Mouse (Mus musculus) CH12.LX (cell line): ENCODE results near the gene Wnt5b. TPM values are rescaled to one million over a fixed set of nuclear protein-coding genes. Genes with fewer than 3 reads are reported as not detected.

Experiments used
- DNase-seq: peaks from one replicate; pipeline ENCODE4 v3.0.0-alpha.2; 2013; ENCODE audit errors: extremely low read depth
- H3K27ac ChIP-seq: 2 replicates; pipeline ENCODE4 v1.5.1; 2012; ENCODE audit warnings: low read depth, mild to moderate bottlenecking, control low read depth, moderate library complexity; ENCODE audit not compliant: insufficient read depth
- H3K27me3 ChIP-seq: replicated peaks from 2 replicates; pipeline ENCODE3; 2012; ENCODE audit warnings: inconsistent platforms
- H3K36me3 ChIP-seq, 2 experiments: replicated peaks in 1 of 2; 2 replicates each; pipeline versions ENCODE3 to v1.6.1; 2012; ENCODE audit warnings: inconsistent platforms in 1 of 2, low read length in 1 of 2, mild to moderate bottlenecking in 1 of 2, mixed read lengths in 1 of 2, moderate library complexity in 1 of 2; ENCODE audit not compliant: control insufficient read depth in 1 of 2, insufficient read depth in 1 of 2
- H3K4me1 ChIP-seq, 2 experiments: 2 replicates each; pipeline ENCODE4 v1.6.1; 2012; ENCODE audit warnings: inconsistent platforms in 1 of 2, moderate library complexity in 1 of 2; ENCODE audit not compliant: insufficient read depth in 2 of 2, control insufficient read depth in 1 of 2
- H3K4me2 ChIP-seq: 2 replicates; pipeline ENCODE4 v1.6.1; 2012; ENCODE audit warnings: low read depth, mild to moderate bottlenecking, control low read depth; ENCODE audit not compliant: poor library complexity, insufficient read depth, severe bottlenecking
- H3K4me3 ChIP-seq, 3 experiments: fragments of 150-350 bp in 1 of 3; sonication (generic) in 1 of 3; replicated peaks in 1 of 3; 2 replicates each; pipeline versions ENCODE3 to v1.5.1; 2011 to 2012; ENCODE audit warnings: low read depth in 2 of 3, low read length in 2 of 3, mild to moderate bottlenecking in 2 of 3, moderate library complexity in 2 of 3, control low read depth in 1 of 3, improper control_type of control experiment in 1 of 3, inconsistent platforms in 1 of 3, mixed read lengths in 1 of 3; ENCODE audit not compliant: poor library complexity in 1 of 3
- H3K79me2 ChIP-seq: replicated peaks from 2 replicates; pipeline ENCODE4 v1.6.1; 2012; ENCODE audit warnings: mild to moderate bottlenecking, moderate library complexity; ENCODE audit not compliant: control insufficient read depth, poor library complexity, insufficient read depth, severe bottlenecking; ENCODE audit errors: extremely low read depth
- H3K9ac ChIP-seq: 2 replicates; pipeline ENCODE4 v1.6.1; 2012; ENCODE audit warnings: low read depth, mild to moderate bottlenecking, control low read depth, moderate library complexity; ENCODE audit not compliant: insufficient read depth
- H3K9me3 ChIP-seq: replicated peaks from 2 replicates; pipeline ENCODE3; 2012; ENCODE audit warnings: low read length, inconsistent platforms, mixed read lengths
- CHD2 ChIP-seq: IDR thresholded peaks from 2 replicates; pipeline ENCODE4 v1.6.1; 2011; ENCODE audit warnings: low read length, improper control_type of control experiment
- E2F4 ChIP-seq: IDR thresholded peaks from 2 replicates; pipeline ENCODE4 v1.6.1; 2011; ENCODE audit warnings: low read depth, low read length, improper control_type of control experiment; ENCODE audit not compliant: insufficient replicate concordance
- GABPA ChIP-seq: IDR thresholded peaks from 2 replicates; pipeline ENCODE4 v1.6.1; 2012; ENCODE audit warnings: low read depth, low read length, improper control_type of control experiment, inconsistent platforms; ENCODE audit not compliant: insufficient replicate concordance
- IRF4 ChIP-seq: IDR thresholded peaks from 2 replicates; pipeline ENCODE4 v1.6.1; 2014; ENCODE audit warnings: low read depth, mild to moderate bottlenecking, inconsistent platforms, low read length, improper control_type of control experiment
- JUN ChIP-seq: IDR thresholded peaks from 2 replicates; pipeline ENCODE4 v1.6.1; 2011; ENCODE audit warnings: low read depth, mild to moderate bottlenecking, low read length, improper control_type of control experiment, moderate library complexity; ENCODE audit not compliant: insufficient read depth
- JUND ChIP-seq: conservative IDR thresholded peaks from 2 replicates; pipeline ENCODE4 v1.6.1; 2011; ENCODE audit warnings: low read depth, low read length, improper control_type of control experiment
- MAFK ChIP-seq: IDR thresholded peaks from 2 replicates; pipeline ENCODE4 v1.6.1; 2011; ENCODE audit warnings: low read length, improper control_type of control experiment; ENCODE audit not compliant: insufficient replicate concordance
- MAX ChIP-seq: IDR thresholded peaks from 2 replicates; pipeline ENCODE4 v1.6.1; 2011; ENCODE audit warnings: low read length, improper control_type of control experiment
- MAZ ChIP-seq: IDR thresholded peaks from 2 replicates; pipeline ENCODE4 v1.6.1; 2012; ENCODE audit warnings: low read depth, mild to moderate bottlenecking, inconsistent platforms, low read length, improper control_type of control experiment, moderate library complexity
- MEF2A ChIP-seq: IDR thresholded peaks from 2 replicates; pipeline ENCODE4 v1.6.1; 2014; ENCODE audit warnings: low read depth, mild to moderate bottlenecking, inconsistent platforms, low read length, improper control_type of control experiment, borderline replicate concordance
- MXI1 ChIP-seq: IDR thresholded peaks from 2 replicates; pipeline ENCODE4 v1.6.1; 2011; ENCODE audit warnings: mild to moderate bottlenecking, low read depth, low read length, improper control_type of control experiment
- PAX5 ChIP-seq: IDR thresholded peaks from 2 replicates; pipeline ENCODE4 v1.6.1; 2012; ENCODE audit warnings: low read length, inconsistent platforms, mixed read lengths
- POLR2A ChIP-seq: IDR thresholded peaks from 2 replicates; pipeline ENCODE4 v1.6.1; 2011; ENCODE audit warnings: low read depth, mild to moderate bottlenecking, improper control_type of control experiment, low read length
- RAD21 ChIP-seq: IDR thresholded peaks from 2 replicates; pipeline ENCODE4 v1.6.1; 2011; ENCODE audit warnings: low read depth, mild to moderate bottlenecking, low read length, improper control_type of control experiment, moderate library complexity
- RCOR1 ChIP-seq: conservative IDR thresholded peaks from 2 replicates; pipeline ENCODE4 v1.6.1; 2012; ENCODE audit warnings: low read depth, mild to moderate bottlenecking, inconsistent platforms, low read length, improper control_type of control experiment
- SMC3 ChIP-seq: IDR thresholded peaks from 2 replicates; pipeline ENCODE4 v1.6.1; 2011; ENCODE audit warnings: low read depth, low read length, improper control_type of control experiment
- TBP ChIP-seq: conservative IDR thresholded peaks from 2 replicates; pipeline ENCODE4 v1.6.1; 2011; ENCODE audit warnings: low read depth, low read length, improper control_type of control experiment
- UBTF ChIP-seq: IDR thresholded peaks from 2 replicates; pipeline ENCODE4 v1.6.1; 2012; ENCODE audit warnings: low read depth, mild to moderate bottlenecking, inconsistent platforms, low read length, improper control_type of control experiment, moderate library complexity
- USF1 ChIP-seq: IDR thresholded peaks from 2 replicates; pipeline ENCODE4 v1.6.1; 2014; ENCODE audit warnings: low read depth, mild to moderate bottlenecking, inconsistent platforms, low read length, improper control_type of control experiment
- ZMIZ1 ChIP-seq: IDR thresholded peaks from 2 replicates; pipeline ENCODE4 v1.6.1; 2012; ENCODE audit warnings: low read depth, mild to moderate bottlenecking, inconsistent platforms, low read length, improper control_type of control experiment
- dilution Hi-C: fragments of 300-500 bp; cut with MboI; formaldehyde crosslinking; loops from 2 replicates; pipeline ENCODE4 v1.14.3; 2020; ENCODE audit warnings: low sequenced_read_pairs; ENCODE audit not compliant: extremely low pct_unique_long_range_greater_than_20kb, extremely low pct_ligation_motif_present
- in situ Hi-C: fragments of 300-500 bp; cut with MboI; formaldehyde crosslinking; loops from 3 replicates; pipeline ENCODE4 v1.14.3; 2019; ENCODE audit warnings: low sequenced_read_pairs, low pct_ligation_motif_present, low pct_unique_long_range_greater_than_20kb, mixed read lengths
- polyA plus RNA-seq: library from polyadenylated mRNA; unstranded; fragments of >175 nt; gene quantifications from 2 replicates; pipeline ENCODE4 v1.2.1, GENCODE M21; 2012; ENCODE audit warnings: low read depth; ENCODE audit not compliant: insufficient read length
- total RNA-seq, 2 experiments: library from RNA; depleted of rRNA; stranded (reverse); fragments of 300-350 nt in 1 of 2; fragments of >200 nt in 1 of 2; gene quantifications; 2 replicates each; pipeline ENCODE4 v1.2.3; 2012 to 2014

The Wnt5b gene
- total and polyA plus RNA-seq, 3 experiments = 1.2 to 2.0 (median 1.5) TPM

DNA sequence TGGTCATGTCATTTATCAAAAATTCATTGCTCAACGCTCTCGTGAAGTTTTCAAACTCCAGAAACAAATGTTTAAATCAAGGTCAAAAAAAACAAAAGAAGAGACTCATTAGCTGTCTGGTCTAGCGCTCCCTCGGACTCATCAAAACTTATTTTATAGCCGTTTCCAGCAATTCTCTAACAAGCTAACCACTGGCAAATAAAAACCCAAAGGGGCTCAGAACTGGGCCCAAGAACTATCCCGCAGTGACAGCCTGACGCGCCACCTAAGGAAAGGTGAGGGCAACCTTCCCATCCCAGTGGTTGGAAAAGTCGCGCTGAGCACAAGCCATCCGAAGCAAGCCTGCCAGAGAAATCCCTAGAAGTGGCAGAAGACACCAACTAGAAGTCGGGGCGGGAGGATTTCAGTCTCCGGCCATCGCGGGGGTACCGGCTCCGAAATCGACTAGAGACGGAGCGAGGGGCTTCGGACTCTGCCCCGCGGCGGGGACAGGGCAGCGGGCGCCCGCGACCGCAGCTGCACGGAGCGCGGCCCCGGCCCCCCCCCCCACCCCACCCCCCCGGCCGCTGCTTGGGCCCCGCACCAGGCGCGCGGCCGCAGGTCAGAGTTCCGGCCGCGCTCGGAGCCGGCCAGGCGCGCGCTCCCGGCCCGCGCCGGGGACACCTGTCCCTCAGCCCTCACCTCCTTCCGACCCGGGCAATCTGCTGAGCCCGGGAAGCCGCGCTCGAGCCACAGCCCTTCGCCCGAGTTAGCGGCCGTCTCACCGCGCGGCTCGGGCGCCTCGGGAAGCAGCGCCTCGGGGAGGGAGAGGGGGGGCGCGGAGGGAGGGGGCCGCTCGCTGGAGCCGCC, 156.1 kb downstream of the Wnt5b start:
- TF ChIP-seq MAZ (0 out of 2 replicates have a peak, but pooled peaks have one; percentile 18), JUND (no peak), MXI1 (0 out of 2 replicates have a peak, but pooled peaks have one; percentile 4)

DNA sequence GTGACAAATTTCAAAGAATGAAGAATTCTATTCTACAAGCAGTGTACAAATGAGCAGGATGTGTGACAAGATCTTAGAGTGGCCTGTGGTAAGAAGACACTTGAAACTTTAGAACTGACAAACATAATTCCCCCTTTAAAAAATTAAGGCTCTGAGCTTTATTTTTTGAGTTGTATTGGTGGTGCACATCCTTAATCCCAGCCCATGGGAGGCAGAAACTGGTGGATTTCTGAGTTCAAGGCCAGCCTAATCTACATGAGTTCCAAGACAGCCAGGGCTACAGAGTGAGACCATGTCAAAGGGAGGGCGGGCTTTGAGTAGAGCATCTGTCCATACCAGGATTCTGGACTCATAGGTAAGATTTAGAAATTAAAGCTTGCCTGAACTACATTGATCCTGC, 157.3 kb downstream of the Wnt5b start:
- H3K4me3 ChIP-seq = peak overlapping the region in 1 of 3 experiments; percentile 83
- peak overlapping the region; percentile 94 for H3K4me2 ChIP-seq
- H3K36me3 ChIP-seq = peaks cover 0 to 16% of the 10 kb centered on the region in 2 experiments
- in situ Hi-C loops = no loop called here
- TF ChIP-seq ZMIZ1 (no peak), TBP (no peak), RAD21 (no peak), MAX (no peak), E2F4 (no peak), IRF4 (no peak)
- H3K9me3 ChIP-seq = no peaks in the 10 kb centered on the region
- no peaks in the 10 kb centered on the region for H3K27me3 ChIP-seq
- H3K27ac ChIP-seq = no peak overlapping the region
- no peak for DNase-seq
- dilution Hi-C loops = no loop called here
- peaks cover 0 to 23% of the 10 kb centered on the region in 2 experiments; a peak in 2 of 4 replicates for H3K4me1 ChIP-seq
- peak overlapping the region; percentile 91 for H3K9ac ChIP-seq
- peaks cover 44% of the 10 kb centered on the region for H3K79me2 ChIP-seq

More for the DNA sequence above, 156.1 kb downstream of the Wnt5b start:
- in situ Hi-C loops (no loop called here), dilution Hi-C loops (no loop called here)
- peak overlapping the region; percentile 19 for H3K4me2 ChIP-seq
- H3K4me1 ChIP-seq = peaks cover 0 to 23% of the 10 kb centered on the region in 2 experiments; a peak in 2 of 4 replicates
- no peak for DNase-seq
- H3K27me3 ChIP-seq = no peaks in the 10 kb centered on the region
- H3K9ac ChIP-seq = peak overlapping the region; percentile 91
- H3K79me2 ChIP-seq = peaks cover 36% of the 10 kb centered on the region
- H3K27ac ChIP-seq = peak overlapping the region; percentile 42; the same call in 1 of the 2 replicates
- H3K4me3 ChIP-seq = peak overlapping the region; percentile 67 to 92 (median 83)
- H3K9me3 ChIP-seq = no peaks in the 10 kb centered on the region
- peaks cover 0 to 14% of the 10 kb centered on the region in 2 experiments for H3K36me3 ChIP-seq

DNA sequence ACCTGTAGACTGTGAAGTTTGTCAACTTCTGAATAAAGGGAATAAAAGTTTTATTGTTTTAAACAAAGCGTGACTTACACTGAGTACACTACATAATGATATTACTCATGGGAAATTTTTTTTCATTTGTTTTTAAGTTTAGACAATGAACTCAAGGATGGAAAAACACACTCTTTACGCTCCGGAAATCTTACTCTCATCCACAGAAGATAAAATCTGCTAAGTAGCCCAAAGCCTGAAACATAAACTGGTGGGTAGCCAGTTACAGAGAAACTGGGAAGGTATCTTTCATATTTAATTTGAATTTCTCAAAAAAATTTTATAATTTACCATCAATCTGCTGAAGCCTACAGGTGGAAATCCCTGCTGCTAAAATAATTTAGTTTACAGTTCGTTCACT, 157.7 kb downstream of the Wnt5b start:
- no peak overlapping the region for H3K4me2 ChIP-seq
- H3K79me2 ChIP-seq = peaks cover 44% of the 10 kb centered on the region
- dilution Hi-C loops (no loop called here), in situ Hi-C loops (no loop called here)
- TF ChIP-seq PAX5 = no peak
- TF ChIP-seq UBTF = no peak
- no peak for TF ChIP-seq MAX
- no peak for TF ChIP-seq POLR2A
- no peak for TF ChIP-seq JUN
- TF ChIP-seq GABPA = no peak
- no peak for TF ChIP-seq RCOR1
- no peak for TF ChIP-seq SMC3
- TF ChIP-seq RAD21 = no peak
- TF ChIP-seq E2F4 = no peak
- TF ChIP-seq USF1 = no peak
- no peak for TF ChIP-seq MEF2A
- TF ChIP-seq MAFK = no peak
- no peak for TF ChIP-seq CHD2
- TF ChIP-seq TBP = no peak
- TF ChIP-seq ZMIZ1 = no peak
- H3K4me3 ChIP-seq = no peak overlapping the region
- H3K4me1 ChIP-seq = peaks cover 0 to 23% of the 10 kb centered on the region in 2 experiments; a peak in 2 of 4 replicates
- no peaks in the 10 kb centered on the region for H3K27me3 ChIP-seq
- no peaks in the 10 kb centered on the region for H3K9me3 ChIP-seq
- DNase-seq = no peak
- no peak overlapping the region for H3K9ac ChIP-seq
- H3K27ac ChIP-seq = no peak overlapping the region
- H3K36me3 ChIP-seq = peaks cover 0 to 16% of the 10 kb centered on the region in 2 experiments
